Mouse (Mus musculus) MEL (cell line): ENCODE data around the gene Srd5a3. TPM values are rescaled to one million over a fixed set of nuclear protein-coding genes. Genes with fewer than 3 reads are reported as not detected.

Source experiments
- DNase-seq: peaks from one replicate; pipeline ENCODE4 v3.0.0; 2011; ENCODE audit warnings: low read depth, low spot score
- H3K27ac ChIP-seq: 2 replicates; pipeline ENCODE4 v1.5.1; 2012; ENCODE audit warnings: low read depth, mild to moderate bottlenecking, control low read depth, low read length, moderate library complexity; ENCODE audit not compliant: control insufficient read depth
- H3K27me3 ChIP-seq, 2 experiments: fragments of 150-350 bp in 1 of 2; sonication (generic) in 1 of 2; 2 replicates each; pipeline ENCODE4 v1.6.1; 2012; ENCODE audit warnings: low read length in 2 of 2, mild to moderate bottlenecking in 2 of 2, improper control_type of control experiment in 1 of 2, moderate library complexity in 1 of 2; ENCODE audit not compliant: insufficient read depth in 2 of 2, control insufficient read depth in 1 of 2
- H3K36me3 ChIP-seq, 2 experiments: 2 replicates each; pipeline ENCODE4 v1.6.1; 2012 to 2014; ENCODE audit warnings: low read length in 2 of 2, improper control_type of control experiment in 1 of 2, inconsistent platforms in 1 of 2, mild to moderate bottlenecking in 1 of 2; ENCODE audit not compliant: insufficient read depth in 2 of 2, control insufficient read depth in 1 of 2
- H3K4me1 ChIP-seq, 2 experiments: fragments of 150-350 bp in 1 of 2; sonication (generic) in 1 of 2; 2 replicates each; pipeline ENCODE4 v1.6.1; 2012; ENCODE audit warnings: low read length in 2 of 2, improper control_type of control experiment in 1 of 2, mild to moderate bottlenecking in 1 of 2; ENCODE audit not compliant: insufficient read depth in 2 of 2, control insufficient read depth in 1 of 2
- H3K4me3 ChIP-seq, 2 experiments: fragments of 150-350 bp in 1 of 2; sonication (generic) in 1 of 2; 2 replicates each; pipeline ENCODE4 v1.5.1; 2012; ENCODE audit warnings: low read depth in 2 of 2, low read length in 2 of 2, mild to moderate bottlenecking in 2 of 2, moderate library complexity in 2 of 2, control low read depth in 1 of 2, improper control_type of control experiment in 1 of 2; ENCODE audit not compliant: control insufficient read depth in 1 of 2, insufficient read depth in 1 of 2
- H3K79me2 ChIP-seq: 2 replicates; pipeline ENCODE4 v1.6.1; 2012; ENCODE audit warnings: mild to moderate bottlenecking, low read length, moderate library complexity; ENCODE audit not compliant: control insufficient read depth, poor library complexity, insufficient read depth
- H3K9ac ChIP-seq: 2 replicates; pipeline ENCODE4 v1.6.1; 2012; ENCODE audit warnings: low read depth, mild to moderate bottlenecking, control low read depth, low read length, moderate library complexity; ENCODE audit not compliant: control insufficient read depth, poor library complexity, severe bottlenecking
- H3K9me3 ChIP-seq: fragments of 150-350 bp; sonication (generic); replicated peaks from 2 replicates; pipeline ENCODE4 v1.6.1; 2012; ENCODE audit warnings: mild to moderate bottlenecking, low read length, improper control_type of control experiment, moderate library complexity; ENCODE audit not compliant: insufficient read depth
- BHLHE40 ChIP-seq: IDR thresholded peaks from 2 replicates; pipeline ENCODE4 v1.6.1; 2012; ENCODE audit warnings: low read depth, mild to moderate bottlenecking, inconsistent platforms, low read length, improper control_type of control experiment, borderline replicate concordance
- CTCF ChIP-seq, 3 experiments: IDR thresholded peaks in 2 of 3; conservative IDR thresholded peaks in 1 of 3; 2 replicates each; pipeline ENCODE4 v1.5.1; 2011 to 2012; ENCODE audit warnings: low read length in 3 of 3, low read depth in 2 of 3, mild to moderate bottlenecking in 2 of 3, improper control_type of control experiment in 1 of 3, inconsistent platforms in 1 of 3, mixed read lengths in 1 of 3, moderate library complexity in 1 of 3; ENCODE audit not compliant: control insufficient read depth in 1 of 3, insufficient read depth in 1 of 3, poor library complexity in 1 of 3, severe bottlenecking in 1 of 3
- EP300 ChIP-seq, 2 experiments: IDR thresholded peaks; 2 replicates each; pipeline ENCODE4 v1.6.1; 2011; ENCODE audit warnings: improper control_type of control experiment in 2 of 2, low read length in 2 of 2, low read depth in 1 of 2, mild to moderate bottlenecking in 1 of 2
- GABPA ChIP-seq: IDR thresholded peaks from 2 replicates; pipeline ENCODE4 v1.6.1; 2012; ENCODE audit warnings: low read depth, mild to moderate bottlenecking, inconsistent platforms, low read length, improper control_type of control experiment, moderate library complexity
- GATA1 ChIP-seq: IDR thresholded peaks from 2 replicates; pipeline ENCODE4 v1.6.1; 2011; ENCODE audit warnings: low read depth, low read length, improper control_type of control experiment
- JUND ChIP-seq: IDR thresholded peaks from 2 replicates; pipeline ENCODE4 v1.6.1; 2011; ENCODE audit warnings: low read depth, mild to moderate bottlenecking, improper control_type of control experiment, low read length
- MAFK ChIP-seq: IDR thresholded peaks from 2 replicates; pipeline ENCODE4 v1.6.1; 2011; ENCODE audit warnings: low read depth, mild to moderate bottlenecking, low read length, improper control_type of control experiment, borderline replicate concordance
- MAX ChIP-seq: IDR thresholded peaks from 2 replicates; pipeline ENCODE4 v1.6.1; 2011; ENCODE audit warnings: low read length, improper control_type of control experiment
- MAZ ChIP-seq: IDR thresholded peaks from 2 replicates; pipeline ENCODE4 v1.6.1; 2012; ENCODE audit warnings: low read depth, mild to moderate bottlenecking, inconsistent platforms, low read length, improper control_type of control experiment
- MEF2A ChIP-seq: IDR thresholded peaks from 2 replicates; pipeline ENCODE4 v1.6.1; 2014; ENCODE audit warnings: low read depth, mild to moderate bottlenecking, inconsistent platforms, low read length, improper control_type of control experiment; ENCODE audit not compliant: poor library complexity, insufficient replicate concordance, severe bottlenecking; ENCODE audit errors: extremely low read depth
- MXI1 ChIP-seq: IDR thresholded peaks from 2 replicates; pipeline ENCODE4 v1.6.1; 2011; ENCODE audit warnings: mild to moderate bottlenecking, low read depth, low read length, improper control_type of control experiment
- MYC ChIP-seq: IDR thresholded peaks from 2 replicates; pipeline ENCODE4 v1.6.1; 2011; ENCODE audit warnings: low read depth, mild to moderate bottlenecking, low read length, improper control_type of control experiment, moderate library complexity
- NELFE ChIP-seq: IDR thresholded peaks from 2 replicates; pipeline ENCODE4 v1.6.1; 2011; ENCODE audit warnings: low read depth, low read length, improper control_type of control experiment
- NRF1 ChIP-seq: IDR thresholded peaks from 2 replicates; pipeline ENCODE4 v1.6.1; 2014; ENCODE audit warnings: low read depth, mild to moderate bottlenecking, inconsistent platforms, low read length, improper control_type of control experiment, moderate library complexity; ENCODE audit not compliant: poor library complexity, insufficient read depth, severe bottlenecking
- POLR2A ChIP-seq, 2 experiments: IDR thresholded peaks; 2 replicates each; pipeline ENCODE4 v1.6.1; 2011 to 2012; ENCODE audit warnings: low read length in 2 of 2, mild to moderate bottlenecking in 2 of 2, control low read depth in 1 of 2, improper control_type of control experiment in 1 of 2, low read depth in 1 of 2, moderate library complexity in 1 of 2; ENCODE audit not compliant: control insufficient read depth in 1 of 2, insufficient read depth in 1 of 2, poor library complexity in 1 of 2
- POLR2AphosphoS5 ChIP-seq: IDR thresholded peaks from 2 replicates; pipeline ENCODE4 v1.6.1; 2012; ENCODE audit warnings: low read depth, borderline replicate concordance, mild to moderate bottlenecking, inconsistent platforms, low read length, moderate library complexity, mixed read lengths
- RAD21 ChIP-seq: IDR thresholded peaks from 2 replicates; pipeline ENCODE4 v1.6.1; 2011; ENCODE audit warnings: mild to moderate bottlenecking, low read depth, low read length, improper control_type of control experiment
- RCOR1 ChIP-seq: IDR thresholded peaks from 2 replicates; pipeline ENCODE4 v1.6.1; 2012; ENCODE audit warnings: low read depth, mild to moderate bottlenecking, inconsistent platforms, low read length, improper control_type of control experiment
- SIN3A ChIP-seq: IDR thresholded peaks from 2 replicates; pipeline ENCODE4 v1.6.1; 2012; ENCODE audit warnings: low read length, improper control_type of control experiment, inconsistent platforms
- TAL1 ChIP-seq: IDR thresholded peaks from 2 replicates; pipeline ENCODE4 v1.6.1; 2012; ENCODE audit warnings: mild to moderate bottlenecking, inconsistent platforms, low read length, moderate library complexity, mixed read lengths
- TBP ChIP-seq: IDR thresholded peaks from 2 replicates; pipeline ENCODE4 v1.8.0; 2011; ENCODE audit warnings: low read depth, low read length, improper control_type of control experiment
- TCF12 ChIP-seq: IDR thresholded peaks from 2 replicates; pipeline ENCODE4 v1.6.1; 2014; ENCODE audit warnings: low read depth, mild to moderate bottlenecking, inconsistent platforms, low read length, improper control_type of control experiment, moderate library complexity
- USF1 ChIP-seq: IDR thresholded peaks from 2 replicates; pipeline ENCODE4 v1.6.1; 2014; ENCODE audit warnings: low read depth, mild to moderate bottlenecking, inconsistent platforms, low read length, improper control_type of control experiment, moderate library complexity
- USF2 ChIP-seq, 2 experiments: IDR thresholded peaks; 2 replicates each; pipeline ENCODE4 v1.6.1; 2011 to 2012; ENCODE audit warnings: improper control_type of control experiment in 2 of 2, low read length in 2 of 2, borderline replicate concordance in 1 of 2, inconsistent platforms in 1 of 2, low read depth in 1 of 2, mild to moderate bottlenecking in 1 of 2; ENCODE audit not compliant: insufficient read depth in 1 of 2
- ZC3H11A ChIP-seq: IDR thresholded peaks from 2 replicates; pipeline ENCODE4 v1.6.1; 2012; ENCODE audit warnings: low read depth, mild to moderate bottlenecking, inconsistent platforms, low read length, improper control_type of control experiment
- ZKSCAN1 ChIP-seq: IDR thresholded peaks from 2 replicates; pipeline ENCODE4 v1.6.1; 2012; ENCODE audit warnings: low read depth, mild to moderate bottlenecking, inconsistent platforms, low read length, improper control_type of control experiment, moderate library complexity
- ZMIZ1 ChIP-seq: IDR thresholded peaks from 2 replicates; pipeline ENCODE4 v1.6.1; 2012; ENCODE audit warnings: low read depth, mild to moderate bottlenecking, inconsistent platforms, low read length, improper control_type of control experiment, moderate library complexity
- ZNF384 ChIP-seq: IDR thresholded peaks from 2 replicates; pipeline ENCODE4 v1.6.1; 2012; ENCODE audit warnings: low read depth, mild to moderate bottlenecking, inconsistent platforms, low read length, improper control_type of control experiment
- polyA plus RNA-seq, 2 experiments: library from polyadenylated mRNA; stranded (reverse) in 1 of 2; unstranded in 1 of 2; fragments of >175 nt in 1 of 2; fragments of >200 nt in 1 of 2; gene quantifications; 2 replicates each; pipeline versions ENCODE4 v1.2.1 to v1.2.4; 2012; ENCODE audit warnings: low replicate concordance in 2 of 2, low read depth in 1 of 2; ENCODE audit not compliant: insufficient read length in 2 of 2, insufficient read depth in 1 of 2, missing spikeins in 1 of 2
- total RNA-seq: library from RNA; depleted of rRNA; stranded (reverse); fragments of 300-350 nt; gene quantifications from 2 replicates; pipeline ENCODE4 v1.2.3, GENCODE M21; 2012

Gene Srd5a3
- total and polyA plus RNA-seq, 3 experiments = 17.0 to 33.2 TPM; not detected in 1

GRCm38 (mm10) chr5:76183043-76183749 is 43.1 kb downstream of the Srd5a3 start:
- Histone ChIP-seq H3K36me3 (peaks cover 0 to 30% of the 10 kb centered on the region in 2 experiments; a peak in 3 of 4 replicates), H3K4me3 (peak overlapping the region; percentile 77 to 88), H3K27ac (no peak overlapping the region), H3K79me2 (peaks cover 33% of the 10 kb centered on the region), H3K4me1 (peaks cover 10 to 23% of the 10 kb centered on the region in 2 experiments), H3K9ac (peak overlapping the region; percentile 57), H3K9me3 (no peaks in the 10 kb centered on the region), H3K27me3 (no peaks in the 10 kb centered on the region)
- TF ChIP-seq ZC3H11A (no peak), MYC (peak; percentile 63; the same call in 1 of the 2 replicates), MEF2A (no peak), ZKSCAN1 (no peak), EP300 (IDR thresholded peaks at IDR 0.05; ENCODE audit: low read depth in 1 of 2, low read length in 2 of 2) (peak in 1 of 2 experiments; percentile 26; a peak in 1 of 4 replicates), RCOR1 (0 out of 2 replicates have a peak, but pooled peaks have one; percentile 16), ZNF384 (peak; percentile 91), NELFE (no peak), USF1 (0 out of 2 replicates have a peak, but pooled peaks have one; percentile 11), RAD21 (no peak), GATA1 (no peak), TAL1 (no peak), TBP (no peak), MAX (peak; percentile 72), POLR2A (IDR thresholded peaks at IDR 0.05; ENCODE audit: control insufficient read depth in 1 of 2, insufficient read depth in 1 of 2, low read depth in 1 of 2, low read length in 2 of 2, poor library complexity in 1 of 2) (no peak), NRF1 (peak; percentile 48; the same call in 1 of the 2 replicates)
- peak; percentile 62 for DNase-seq

- no peaks in the 10 kb centered on the region for H3K27me3 ChIP-seq
- DNase-seq = peak; percentile 96
- peak within 1 kb of the TSS; percentile 88 for H3K9ac ChIP-seq
- H3K27ac ChIP-seq = peak within 1 kb of the TSS; percentile 42
- peak within 1 kb of the TSS; percentile 77 to 88 for H3K4me3 ChIP-seq
- H3K4me1 ChIP-seq = peaks cover 10 to 23% of the 10 kb centered on the region in 2 experiments
- no peaks in the 10 kb centered on the region for H3K9me3 ChIP-seq
- peaks cover 0 to 34% of the 10 kb centered on the region in 2 experiments; a peak in 3 of 4 replicates for H3K36me3 ChIP-seq
- H3K79me2 ChIP-seq = peaks cover 35% of the 10 kb centered on the region
- TF ChIP-seq TCF12 = peak; percentile 82
- no peak for TF ChIP-seq BHLHE40
- TF ChIP-seq MXI1 = peak; percentile 44; the same call in 1 of the 2 replicates
- TF ChIP-seq TBP = peak; percentile 69; the same call in 1 of the 2 replicates
- no peak for TF ChIP-seq JUND
- no peak for TF ChIP-seq MAZ
- no peak for TF ChIP-seq GABPA
- TF ChIP-seq ZKSCAN1 = no peak
- no peak for TF ChIP-seq RAD21
- TF ChIP-seq ZMIZ1 = 0 out of 2 replicates have a peak, but pooled peaks have one; percentile 91
- no peak for TF ChIP-seq USF2 (IDR thresholded peaks at IDR 0.05; ENCODE audit: borderline replicate concordance in 1 of 2, insufficient read depth in 1 of 2, low read depth in 1 of 2, low read length in 2 of 2)
- no peak for TF ChIP-seq CTCF (IDR thresholded peaks at IDR 0.05 in 2 of 3, conservative IDR thresholded peaks at IDR 0.05 in 1 of 3; ENCODE audit: control insufficient read depth in 1 of 3, insufficient read depth in 1 of 3, low read depth in 2 of 3, low read length in 3 of 3, poor library complexity in 1 of 3, severe bottlenecking in 1 of 3)
- no peak for TF ChIP-seq MAFK
- peak; percentile 43; the same call in 1 of the 2 replicates for TF ChIP-seq SIN3A
- TF ChIP-seq MYC = no peak
- no peak for TF ChIP-seq POLR2AphosphoS5
These were observed 43.7 kb downstream of the Srd5a3 start, which contains the start of gene Tmem165 for GRCm38 (mm10) chr5:76183750-76184261. Gene Tmem165 (plus strand): TSS chr5:76183880.
